Mouse (Mus musculus): ENCODE measurements at regions not wholly inside any gene's neighbourhood (a gene's known extent, or its start where the extent isn't known, plus 50 kb on each side); places are given as distances from the start of the nearest gene placed in this dataset.

DNA sequence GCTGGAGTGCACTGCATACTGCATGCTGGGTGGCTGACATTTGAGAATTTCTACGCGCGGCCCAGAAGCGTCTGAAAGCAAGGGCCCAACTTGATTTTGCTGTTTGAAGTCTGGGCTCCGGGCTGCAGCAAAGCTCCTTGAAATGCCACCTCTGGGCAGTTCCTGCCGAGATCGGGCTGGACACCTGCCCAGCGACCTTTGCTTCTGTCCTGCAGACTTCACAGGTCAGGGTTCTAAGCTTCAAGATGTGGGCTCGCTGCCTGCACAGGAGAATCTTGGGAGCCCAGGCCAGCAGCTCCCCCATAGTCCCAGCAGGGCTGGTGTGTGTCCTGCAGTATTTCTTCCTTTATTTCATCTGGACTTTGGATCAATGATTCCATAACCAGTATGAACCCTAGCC is 57.1 kb upstream of the A230072I06Rik start:
- Histone ChIP-seq H3K27ac (ENCODE audit: insufficient read depth, low read depth, low read length) (no peak overlapping the region), H3K36me3 (ENCODE audit: control insufficient read depth, insufficient read depth, low read length) (no peaks in the 10 kb centered on the region), H3K4me1 (ENCODE audit: control insufficient read depth, insufficient read depth, low read length) (no peaks in the 10 kb centered on the region), H3K4me3 (ENCODE audit: insufficient read depth, low read depth, low read length) (no peak overlapping the region), H3K27me3 (replicated peaks; ENCODE audit: control insufficient read depth, insufficient read depth, low read length) (no peaks in the 10 kb centered on the region)
- peak; percentile 93 for DNase-seq
- 46% methylated on average over 9 of the region's 9 CpGs for WGBS
- TF ChIP-seq POLR2A (IDR thresholded peaks at IDR 0.05; ENCODE audit: low read depth, low read length) (no peak), CTCF (conservative IDR thresholded peaks at IDR 0.05; ENCODE audit: insufficient read depth, insufficient read length, low read depth, low read length) (no peak)

DNA sequence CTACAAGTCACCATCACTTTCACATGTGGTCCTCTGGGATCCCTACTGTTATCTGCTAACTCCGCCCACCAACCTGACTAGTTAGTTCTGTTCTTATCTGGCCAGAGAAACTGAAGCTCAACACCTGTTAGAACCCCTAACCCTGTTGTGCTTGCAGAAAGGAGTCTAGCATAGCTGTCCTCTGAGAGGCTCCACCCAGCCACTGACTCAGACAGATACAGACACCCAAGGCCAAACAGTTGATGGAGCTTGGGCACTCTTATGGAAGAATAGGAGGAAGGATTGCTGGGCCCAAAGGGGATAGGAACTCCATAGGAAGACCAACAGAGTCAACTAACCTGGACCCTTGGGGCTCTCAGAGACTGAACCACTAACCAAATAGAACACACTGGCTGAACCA is 55.2 kb upstream of the A230072I06Rik start:
- no peak overlapping the region for H3K27ac ChIP-seq (ENCODE audit: insufficient read depth, low read depth, low read length)
- 87% methylated on average over 1 of the region's 1 CpGs for WGBS
- TF ChIP-seq POLR2A (IDR thresholded peaks at IDR 0.05; ENCODE audit: low read depth, low read length) (no peak), CTCF (conservative IDR thresholded peaks at IDR 0.05; ENCODE audit: insufficient read depth, insufficient read length, low read depth, low read length) (no peak)
- H3K27me3 ChIP-seq (replicated peaks; ENCODE audit: control insufficient read depth, insufficient read depth, low read length) = no peaks in the 10 kb centered on the region
- DNase-seq = no peak
- no peaks in the 10 kb centered on the region for H3K4me1 ChIP-seq (ENCODE audit: control insufficient read depth, insufficient read depth, low read length)
- H3K36me3 ChIP-seq (ENCODE audit: control insufficient read depth, insufficient read depth, low read length) = no peaks in the 10 kb centered on the region
- H3K4me3 ChIP-seq (ENCODE audit: insufficient read depth, low read depth, low read length) = no peak overlapping the region
